Mouse (Mus musculus) C2C12 (cell line): ENCODE data around the gene Psmf1.

ENCODE experiments used
- CTCF ChIP-seq: IDR thresholded peaks from one replicate; pipeline ENCODE4 v1.5.1; 2011; ENCODE audit not compliant: control insufficient read depth, insufficient read depth, insufficient read length
- FOSL1 ChIP-seq: IDR thresholded peaks from one replicate; pipeline ENCODE4 v1.8.0; 2011; ENCODE audit warnings: mild to moderate bottlenecking, low read length; ENCODE audit not compliant: poor library complexity, insufficient read depth, severe bottlenecking
- MAX ChIP-seq: IDR thresholded peaks from one replicate; pipeline ENCODE4 v1.6.1; 2011; ENCODE audit warnings: mild to moderate bottlenecking, control low read depth
- MYOD1 ChIP-seq: IDR thresholded peaks from one replicate; pipeline ENCODE4 v1.6.1; 2011; ENCODE audit warnings: low read depth; ENCODE audit not compliant: control insufficient read depth, insufficient read length
- USF1 ChIP-seq: IDR thresholded peaks from one replicate; pipeline ENCODE4 v1.6.1; 2011; ENCODE audit warnings: low read depth, mild to moderate bottlenecking, control low read depth, moderate library complexity

DNA sequence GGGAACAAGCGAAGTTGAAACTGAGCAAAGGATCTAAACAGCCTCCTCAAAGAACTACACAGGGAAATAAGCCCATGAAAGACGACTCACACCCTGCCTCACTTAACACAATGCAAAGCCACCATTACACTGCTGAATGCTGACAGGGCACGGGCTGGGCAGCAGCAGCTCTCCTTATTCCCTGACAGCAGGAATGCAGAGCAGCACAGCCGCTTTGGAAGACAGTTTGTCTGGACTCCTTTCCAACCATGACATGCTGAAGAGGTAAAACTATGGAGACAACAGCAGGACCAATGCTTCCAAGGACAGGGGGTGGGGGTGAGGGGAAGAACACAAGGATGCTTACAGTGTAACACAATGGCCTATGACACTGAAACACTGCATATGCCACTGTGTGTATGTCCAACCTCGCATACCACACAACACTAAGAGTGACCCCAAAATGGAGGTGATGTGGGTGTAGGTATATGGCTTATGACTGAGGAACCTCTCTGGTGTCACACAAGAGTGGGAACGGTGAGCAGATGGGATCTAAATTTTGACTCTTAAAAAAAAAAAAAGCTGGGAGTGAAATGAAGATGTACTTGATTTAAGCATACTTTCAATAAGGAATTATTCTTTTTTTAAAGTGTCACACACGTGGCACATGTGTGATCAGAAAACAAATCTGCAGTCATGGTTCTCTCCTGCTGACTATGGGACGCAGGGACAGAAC is 10.7 kb downstream of the Psmf1 start:
- no peak for TF ChIP-seq CTCF
- TF ChIP-seq MYOD1: no peak
- TF ChIP-seq MAX: no peak
- no peak for TF ChIP-seq USF1
- TF ChIP-seq FOSL1: no peak
